Mouse (Mus musculus) MEL (cell line): Measurements from ENCODE around the gene Msi2. TPM values are rescaled to one million over a fixed set of nuclear protein-coding genes. Genes with fewer than 3 reads are reported as not detected.

Source experiments
- DNase-seq: peaks from one replicate; pipeline ENCODE4 v3.0.0; 2011; ENCODE audit warnings: low read depth, low spot score
- H3K27ac ChIP-seq: 2 replicates; pipeline ENCODE4 v1.5.1; 2012; ENCODE audit warnings: low read depth, mild to moderate bottlenecking, control low read depth, low read length, moderate library complexity; ENCODE audit not compliant: control insufficient read depth
- H3K27me3 ChIP-seq, 2 experiments: fragments of 150-350 bp in 1 of 2; sonication (generic) in 1 of 2; 2 replicates each; pipeline ENCODE4 v1.6.1; 2012; ENCODE audit warnings: low read length in 2 of 2, mild to moderate bottlenecking in 2 of 2, improper control_type of control experiment in 1 of 2, moderate library complexity in 1 of 2; ENCODE audit not compliant: insufficient read depth in 2 of 2, control insufficient read depth in 1 of 2
- H3K36me3 ChIP-seq, 2 experiments: 2 replicates each; pipeline ENCODE4 v1.6.1; 2012 to 2014; ENCODE audit warnings: low read length in 2 of 2, improper control_type of control experiment in 1 of 2, inconsistent platforms in 1 of 2, mild to moderate bottlenecking in 1 of 2; ENCODE audit not compliant: insufficient read depth in 2 of 2, control insufficient read depth in 1 of 2
- H3K4me1 ChIP-seq, 2 experiments: fragments of 150-350 bp in 1 of 2; sonication (generic) in 1 of 2; 2 replicates each; pipeline ENCODE4 v1.6.1; 2012; ENCODE audit warnings: low read length in 2 of 2, improper control_type of control experiment in 1 of 2, mild to moderate bottlenecking in 1 of 2; ENCODE audit not compliant: insufficient read depth in 2 of 2, control insufficient read depth in 1 of 2
- H3K4me3 ChIP-seq, 2 experiments: fragments of 150-350 bp in 1 of 2; sonication (generic) in 1 of 2; 2 replicates each; pipeline ENCODE4 v1.5.1; 2012; ENCODE audit warnings: low read depth in 2 of 2, low read length in 2 of 2, mild to moderate bottlenecking in 2 of 2, moderate library complexity in 2 of 2, control low read depth in 1 of 2, improper control_type of control experiment in 1 of 2; ENCODE audit not compliant: control insufficient read depth in 1 of 2, insufficient read depth in 1 of 2
- H3K79me2 ChIP-seq: 2 replicates; pipeline ENCODE4 v1.6.1; 2012; ENCODE audit warnings: mild to moderate bottlenecking, low read length, moderate library complexity; ENCODE audit not compliant: control insufficient read depth, poor library complexity, insufficient read depth
- H3K9ac ChIP-seq: 2 replicates; pipeline ENCODE4 v1.6.1; 2012; ENCODE audit warnings: low read depth, mild to moderate bottlenecking, control low read depth, low read length, moderate library complexity; ENCODE audit not compliant: control insufficient read depth, poor library complexity, severe bottlenecking
- H3K9me3 ChIP-seq: fragments of 150-350 bp; sonication (generic); replicated peaks from 2 replicates; pipeline ENCODE4 v1.6.1; 2012; ENCODE audit warnings: mild to moderate bottlenecking, low read length, improper control_type of control experiment, moderate library complexity; ENCODE audit not compliant: insufficient read depth
- BHLHE40 ChIP-seq: IDR thresholded peaks from 2 replicates; pipeline ENCODE4 v1.6.1; 2012; ENCODE audit warnings: low read depth, mild to moderate bottlenecking, inconsistent platforms, low read length, improper control_type of control experiment, borderline replicate concordance
- ELF1 ChIP-seq: IDR thresholded peaks from 2 replicates; pipeline ENCODE4 v1.6.1; 2014; ENCODE audit warnings: low read depth, mild to moderate bottlenecking, inconsistent platforms, low read length, improper control_type of control experiment, moderate library complexity
- EP300 ChIP-seq, 2 experiments: IDR thresholded peaks; 2 replicates each; pipeline ENCODE4 v1.6.1; 2011; ENCODE audit warnings: improper control_type of control experiment in 2 of 2, low read length in 2 of 2, low read depth in 1 of 2, mild to moderate bottlenecking in 1 of 2
- GABPA ChIP-seq: IDR thresholded peaks from 2 replicates; pipeline ENCODE4 v1.6.1; 2012; ENCODE audit warnings: low read depth, mild to moderate bottlenecking, inconsistent platforms, low read length, improper control_type of control experiment, moderate library complexity
- GATA1 ChIP-seq: IDR thresholded peaks from 2 replicates; pipeline ENCODE4 v1.6.1; 2011; ENCODE audit warnings: low read depth, low read length, improper control_type of control experiment
- HCFC1 ChIP-seq: IDR thresholded peaks from 2 replicates; pipeline ENCODE4 v1.6.1; 2012; ENCODE audit warnings: low read depth, mild to moderate bottlenecking, inconsistent platforms, low read length, improper control_type of control experiment, moderate library complexity
- JUND ChIP-seq: IDR thresholded peaks from 2 replicates; pipeline ENCODE4 v1.6.1; 2011; ENCODE audit warnings: low read depth, mild to moderate bottlenecking, improper control_type of control experiment, low read length
- MAZ ChIP-seq: IDR thresholded peaks from 2 replicates; pipeline ENCODE4 v1.6.1; 2012; ENCODE audit warnings: low read depth, mild to moderate bottlenecking, inconsistent platforms, low read length, improper control_type of control experiment
- MEF2A ChIP-seq: IDR thresholded peaks from 2 replicates; pipeline ENCODE4 v1.6.1; 2014; ENCODE audit warnings: low read depth, mild to moderate bottlenecking, inconsistent platforms, low read length, improper control_type of control experiment; ENCODE audit not compliant: poor library complexity, insufficient replicate concordance, severe bottlenecking; ENCODE audit errors: extremely low read depth
- MXI1 ChIP-seq: IDR thresholded peaks from 2 replicates; pipeline ENCODE4 v1.6.1; 2011; ENCODE audit warnings: mild to moderate bottlenecking, low read depth, low read length, improper control_type of control experiment
- MYB ChIP-seq: IDR thresholded peaks from 2 replicates; pipeline ENCODE4 v1.6.1; 2011; ENCODE audit warnings: mild to moderate bottlenecking, low read depth, low read length, improper control_type of control experiment
- NELFE ChIP-seq: IDR thresholded peaks from 2 replicates; pipeline ENCODE4 v1.6.1; 2011; ENCODE audit warnings: low read depth, low read length, improper control_type of control experiment
- NRF1 ChIP-seq: IDR thresholded peaks from 2 replicates; pipeline ENCODE4 v1.6.1; 2014; ENCODE audit warnings: low read depth, mild to moderate bottlenecking, inconsistent platforms, low read length, improper control_type of control experiment, moderate library complexity; ENCODE audit not compliant: poor library complexity, insufficient read depth, severe bottlenecking
- POLR2A ChIP-seq, 2 experiments: IDR thresholded peaks; 2 replicates each; pipeline ENCODE4 v1.6.1; 2011 to 2012; ENCODE audit warnings: low read length in 2 of 2, mild to moderate bottlenecking in 2 of 2, control low read depth in 1 of 2, improper control_type of control experiment in 1 of 2, low read depth in 1 of 2, moderate library complexity in 1 of 2; ENCODE audit not compliant: control insufficient read depth in 1 of 2, insufficient read depth in 1 of 2, poor library complexity in 1 of 2
- RAD21 ChIP-seq: IDR thresholded peaks from 2 replicates; pipeline ENCODE4 v1.6.1; 2011; ENCODE audit warnings: mild to moderate bottlenecking, low read depth, low read length, improper control_type of control experiment
- SIN3A ChIP-seq: IDR thresholded peaks from 2 replicates; pipeline ENCODE4 v1.6.1; 2012; ENCODE audit warnings: low read length, improper control_type of control experiment, inconsistent platforms
- TAL1 ChIP-seq: IDR thresholded peaks from 2 replicates; pipeline ENCODE4 v1.6.1; 2012; ENCODE audit warnings: mild to moderate bottlenecking, inconsistent platforms, low read length, moderate library complexity, mixed read lengths
- USF1 ChIP-seq: IDR thresholded peaks from 2 replicates; pipeline ENCODE4 v1.6.1; 2014; ENCODE audit warnings: low read depth, mild to moderate bottlenecking, inconsistent platforms, low read length, improper control_type of control experiment, moderate library complexity
- USF2 ChIP-seq, 2 experiments: IDR thresholded peaks; 2 replicates each; pipeline ENCODE4 v1.6.1; 2011 to 2012; ENCODE audit warnings: improper control_type of control experiment in 2 of 2, low read length in 2 of 2, borderline replicate concordance in 1 of 2, inconsistent platforms in 1 of 2, low read depth in 1 of 2, mild to moderate bottlenecking in 1 of 2; ENCODE audit not compliant: insufficient read depth in 1 of 2
- ZC3H11A ChIP-seq: IDR thresholded peaks from 2 replicates; pipeline ENCODE4 v1.6.1; 2012; ENCODE audit warnings: low read depth, mild to moderate bottlenecking, inconsistent platforms, low read length, improper control_type of control experiment
- ZMIZ1 ChIP-seq: IDR thresholded peaks from 2 replicates; pipeline ENCODE4 v1.6.1; 2012; ENCODE audit warnings: low read depth, mild to moderate bottlenecking, inconsistent platforms, low read length, improper control_type of control experiment, moderate library complexity
- polyA plus RNA-seq, 2 experiments: library from polyadenylated mRNA; stranded (reverse) in 1 of 2; unstranded in 1 of 2; fragments of >175 nt in 1 of 2; fragments of >200 nt in 1 of 2; gene quantifications; 2 replicates each; pipeline versions ENCODE4 v1.2.1 to v1.2.4; 2012; ENCODE audit warnings: low replicate concordance in 2 of 2, low read depth in 1 of 2; ENCODE audit not compliant: insufficient read length in 2 of 2, insufficient read depth in 1 of 2, missing spikeins in 1 of 2
- total RNA-seq: library from RNA; depleted of rRNA; stranded (reverse); fragments of 300-350 nt; gene quantifications from 2 replicates; pipeline ENCODE4 v1.2.3, GENCODE M21; 2012

The Msi2 gene
- total and polyA plus RNA-seq, 3 experiments, result 16.2 to 29.7 TPM; not detected in 1

DNA sequence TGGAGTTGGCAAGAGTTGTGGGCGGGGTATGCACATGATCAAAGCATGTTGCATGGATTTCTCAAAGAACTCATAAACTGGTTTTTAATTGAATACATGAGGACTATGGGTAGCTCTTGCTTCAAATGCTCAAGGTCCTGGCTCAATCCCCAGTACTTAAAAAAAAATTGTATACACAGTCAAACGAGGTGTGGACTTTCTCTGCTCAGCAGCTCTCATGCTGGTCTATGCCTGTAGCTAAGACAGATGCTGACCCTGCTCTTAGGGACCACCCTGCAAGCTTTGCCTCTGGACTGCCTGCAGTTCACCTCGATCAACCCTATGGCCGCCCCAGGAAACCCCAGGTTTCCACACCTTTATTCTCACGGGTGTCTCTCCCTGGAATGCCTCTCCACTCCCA lies 127.7 kb downstream of the Msi2 start:
- TF ChIP-seq MAZ (no peak), BHLHE40 (no peak), ELF1 (no peak), ZC3H11A (no peak), RAD21 (no peak), SIN3A (no peak), HCFC1 (no peak), MXI1 (no peak), NELFE (no peak), NRF1 (no peak), ZMIZ1 (no peak), POLR2A (IDR thresholded peaks at IDR 0.05; ENCODE audit: control insufficient read depth in 1 of 2, insufficient read depth in 1 of 2, low read depth in 1 of 2, low read length in 2 of 2, poor library complexity in 1 of 2) (no peak), GABPA (no peak), MYB (no peak), EP300 (IDR thresholded peaks at IDR 0.05; ENCODE audit: low read depth in 1 of 2, low read length in 2 of 2) (no peak), TAL1 (no peak)
- DNase-seq, result no peak
- Histone ChIP-seq H3K4me3 (no peak overlapping the region), H3K27ac (no peak overlapping the region), H3K27me3 (no peaks in the 10 kb centered on the region), H3K9ac (no peak overlapping the region), H3K36me3 (no peaks in the 10 kb centered on the region; a peak in 1 of 4 replicates), H3K79me2 (no peaks in the 10 kb centered on the region), H3K4me1 (no peaks in the 10 kb centered on the region), H3K9me3 (no peaks in the 10 kb centered on the region)

DNA sequence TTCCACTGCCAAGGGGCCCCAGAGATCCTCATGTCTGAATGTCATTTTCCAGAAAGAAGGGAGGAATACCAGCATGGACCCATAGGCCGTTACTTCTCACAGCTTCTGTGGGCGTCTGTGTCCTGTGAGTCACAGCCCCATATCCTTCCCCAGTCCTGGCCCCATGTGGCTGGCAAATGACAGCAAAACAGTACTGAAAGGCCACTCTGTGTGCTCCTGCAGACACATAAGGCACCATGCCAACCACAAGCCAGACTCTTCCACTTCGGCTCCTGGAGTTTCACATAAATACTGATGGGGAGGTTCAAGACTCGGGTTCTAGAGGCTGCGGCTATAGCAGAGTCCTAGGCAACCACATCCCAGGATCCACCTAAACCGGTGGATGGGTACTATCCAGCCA lies 128.7 kb downstream of the Msi2 start:
- DNase-seq, result no peak
- H3K79me2 ChIP-seq, result no peaks in the 10 kb centered on the region
- no peak overlapping the region for H3K4me3 ChIP-seq
- H3K9me3 ChIP-seq, result no peaks in the 10 kb centered on the region
- no peak overlapping the region for H3K27ac ChIP-seq
- no peaks in the 10 kb centered on the region for H3K4me1 ChIP-seq
- no peak overlapping the region for H3K9ac ChIP-seq
- H3K27me3 ChIP-seq, result no peaks in the 10 kb centered on the region
- no peaks in the 10 kb centered on the region; a peak in 1 of 4 replicates for H3K36me3 ChIP-seq
- no peak for TF ChIP-seq JUND
- TF ChIP-seq NRF1, result no peak
- TF ChIP-seq MEF2A, result no peak
- no peak for TF ChIP-seq USF1
- no peak for TF ChIP-seq TAL1
- no peak for TF ChIP-seq GATA1
- TF ChIP-seq USF2 (IDR thresholded peaks at IDR 0.05; ENCODE audit: borderline replicate concordance in 1 of 2, insufficient read depth in 1 of 2, low read depth in 1 of 2, low read length in 2 of 2), result no peak
- no peak for TF ChIP-seq ZC3H11A
- TF ChIP-seq NELFE, result no peak
- TF ChIP-seq SIN3A, result no peak
- no peak for TF ChIP-seq HCFC1
